Mouse (Mus musculus): Measurements from ENCODE around the gene Baz2b. TPM values are rescaled to one million over a fixed set of nuclear protein-coding genes. Genes with fewer than 3 reads are reported as not detected.

Baz2b gene
- polyA plus RNA-seq, 1 experiment from 2014 or later = 71.6 TPM

DNA sequence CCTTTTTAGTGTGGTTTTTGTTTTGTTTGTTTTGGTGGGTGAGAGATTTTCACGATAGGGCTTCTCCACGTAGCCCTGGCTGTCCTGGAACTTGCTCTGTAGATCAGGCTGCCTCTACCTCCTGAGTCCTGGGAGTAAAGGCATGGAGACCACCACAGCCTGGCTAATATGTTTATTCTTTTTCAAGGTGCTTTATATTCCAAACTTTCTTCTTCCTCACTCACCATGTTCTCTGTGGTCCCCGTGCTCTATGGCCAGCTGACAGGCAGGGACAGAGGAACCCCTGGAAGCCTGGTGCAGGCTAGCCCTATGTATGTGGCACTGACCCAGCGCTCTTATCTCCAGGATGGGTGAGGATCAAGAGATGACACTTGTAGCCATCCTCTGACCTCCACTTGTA lies 94.7 kb downstream of the Baz2b start:
- 87% methylated on average over 4 of the region's 4 CpGs for WGBS
- no peak for ATAC-seq (replicated peaks)
- Histone ChIP-seq H3K4me2 (replicated peaks) (no peak overlapping the region), H3K9ac (replicated peaks) (no peak overlapping the region), H3K27me3 (no peaks in the 10 kb centered on the region), H3K9me3 (no peaks in the 10 kb centered on the region), H3K36me3 (peaks cover 5% of the 10 kb centered on the region), H3K27ac (replicated peaks) (no peak overlapping the region), H3K4me1 (peaks cover 38% of the 10 kb centered on the region), H3K4me3 (no peak overlapping the region)

DNA sequence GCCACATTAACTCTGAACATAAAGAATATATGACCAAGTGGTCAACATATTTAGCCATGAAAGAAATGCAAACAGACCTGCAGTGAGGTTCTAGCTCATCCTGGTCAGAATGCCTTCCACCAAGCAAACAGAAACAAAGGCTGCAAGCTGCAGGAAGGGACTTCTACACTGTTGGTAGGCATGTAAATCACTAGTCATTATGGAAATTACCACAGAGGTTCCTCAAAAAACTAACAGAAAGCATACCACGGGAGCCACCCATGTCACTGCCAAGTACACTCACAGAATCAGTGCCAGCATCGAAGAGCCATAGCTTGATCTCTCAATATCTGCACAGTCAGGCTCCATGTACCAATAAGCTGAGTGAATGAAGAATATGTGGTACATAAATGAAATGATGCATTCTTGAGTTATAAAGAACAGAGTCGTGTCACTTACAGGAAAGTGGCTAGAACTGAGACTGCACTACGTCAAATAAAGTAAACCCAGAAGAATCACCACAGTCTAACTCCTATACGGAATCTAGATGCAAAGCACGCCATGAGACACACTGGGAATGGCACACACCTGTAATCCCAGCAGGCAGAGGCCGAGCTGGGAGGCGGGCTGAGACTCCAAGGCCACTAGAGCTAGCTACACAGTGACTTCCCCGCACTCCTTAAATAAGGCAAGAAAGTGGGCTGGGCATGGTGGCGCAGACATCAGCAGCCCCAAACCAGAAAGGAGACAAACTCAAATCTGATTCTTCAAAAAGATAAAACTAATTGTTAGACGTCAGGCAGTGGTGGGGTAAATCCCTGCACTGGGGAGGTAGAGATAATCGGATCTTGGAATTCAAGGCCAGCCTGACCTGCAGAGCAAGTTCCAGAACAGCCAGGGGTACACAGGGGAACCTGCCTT lies 95.7 kb downstream of the Baz2b start:
- H3K4me1 ChIP-seq = peaks cover 33% of the 10 kb centered on the region
- peaks cover 5% of the 10 kb centered on the region for H3K36me3 ChIP-seq
- 80% methylated on average over 12 of the region's 12 CpGs for WGBS
- no peaks in the 10 kb centered on the region for H3K9me3 ChIP-seq
- no peak overlapping the region for H3K4me3 ChIP-seq
- no peak overlapping the region for H3K27ac ChIP-seq (replicated peaks)
- no peak overlapping the region for H3K9ac ChIP-seq (replicated peaks)
- H3K4me2 ChIP-seq (replicated peaks) = no peak overlapping the region
- no peak for ATAC-seq (replicated peaks)
- H3K27me3 ChIP-seq = no peaks in the 10 kb centered on the region

DNA sequence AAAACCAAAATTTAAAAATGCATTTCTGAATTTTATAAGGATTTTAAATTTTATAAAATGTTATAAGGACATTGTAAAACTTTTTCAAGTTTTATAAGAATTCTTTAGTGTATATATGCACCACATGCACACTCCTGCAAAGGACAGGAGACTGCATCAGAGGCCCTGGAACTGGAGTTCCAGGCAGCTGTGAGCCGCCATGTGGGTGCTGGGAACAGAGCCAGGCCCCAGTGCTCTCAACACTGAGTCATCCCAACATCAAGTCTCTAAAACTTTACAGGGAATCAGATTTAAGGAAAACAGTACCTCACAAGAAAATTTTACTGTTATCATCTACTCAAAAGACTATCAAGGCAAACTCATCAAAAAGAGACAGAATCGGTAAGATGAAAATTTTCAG lies 97.5 kb downstream of the Baz2b start:
- Histone ChIP-seq H3K4me2 (replicated peaks) (no peak overlapping the region), H3K27ac (replicated peaks) (no peak overlapping the region), H3K4me1 (peaks cover 18% of the 10 kb centered on the region), H3K27me3 (no peaks in the 10 kb centered on the region), H3K9ac (replicated peaks) (no peak overlapping the region), H3K36me3 (peaks cover 5% of the 10 kb centered on the region), H3K9me3 (no peaks in the 10 kb centered on the region), H3K4me3 (no peak overlapping the region)
- no peak for ATAC-seq (replicated peaks)
- WGBS = 93% methylated on average over 2 of the region's 2 CpGs

DNA sequence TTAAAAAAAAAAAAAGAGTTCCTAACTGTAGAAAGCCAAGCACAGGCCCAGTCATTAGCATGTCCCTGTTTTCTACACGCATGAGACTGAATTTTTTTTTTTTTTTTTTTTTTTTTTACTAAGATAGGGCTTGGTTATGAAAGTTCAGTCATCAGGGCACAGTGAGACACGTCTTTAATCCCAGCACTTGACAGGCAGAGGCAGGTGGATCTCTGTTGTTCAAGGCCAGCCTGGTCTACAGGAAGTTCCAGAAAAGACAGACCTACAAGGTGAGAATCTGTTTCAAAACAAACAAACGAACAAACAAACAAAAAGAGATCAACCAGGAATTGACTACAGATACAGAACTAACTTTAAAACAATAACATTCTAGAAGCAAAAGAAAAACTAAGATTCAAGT lies 100.6 kb downstream of the Baz2b start:
- H3K4me2 ChIP-seq (replicated peaks) = no peak overlapping the region
- H3K4me1 ChIP-seq = peaks cover 5% of the 10 kb centered on the region; the same call in 1 of the 2 replicates
- H3K27ac ChIP-seq (replicated peaks) = no peak overlapping the region
- no peaks in the 10 kb centered on the region for H3K9me3 ChIP-seq
- WGBS = 87% methylated on average over 3 of the region's 3 CpGs
- no peak for ATAC-seq (replicated peaks)
- no peaks in the 10 kb centered on the region for H3K27me3 ChIP-seq
- H3K36me3 ChIP-seq = peaks cover 5% of the 10 kb centered on the region
- H3K9ac ChIP-seq (replicated peaks) = no peak overlapping the region
- no peak overlapping the region for H3K4me3 ChIP-seq

DNA sequence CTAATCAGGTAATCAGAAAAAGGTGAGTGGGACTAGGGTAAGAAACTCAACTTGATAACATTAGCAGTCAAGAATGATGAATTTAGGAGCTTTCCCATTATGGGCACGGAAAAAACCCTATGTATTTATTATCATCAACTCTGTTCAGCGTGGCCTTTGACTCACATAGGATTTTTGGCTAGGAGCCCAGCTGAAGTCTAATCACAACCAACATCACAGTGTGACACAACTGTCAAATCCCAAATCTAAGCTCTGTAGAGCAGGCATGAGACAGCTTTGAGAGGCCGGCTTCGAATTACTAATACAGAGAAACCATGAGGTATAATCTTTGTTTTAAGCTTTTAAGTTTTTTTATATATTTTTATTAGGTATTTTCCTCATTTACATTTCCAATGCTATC lies 113.0 kb downstream of the Baz2b start:
- no peaks in the 10 kb centered on the region for H3K4me1 ChIP-seq
- no peaks in the 10 kb centered on the region for H3K9me3 ChIP-seq
- no peaks in the 10 kb centered on the region for H3K36me3 ChIP-seq
- H3K4me3 ChIP-seq = no peak overlapping the region
- WGBS = 78% methylated on average over 4 of the region's 4 CpGs
- H3K27me3 ChIP-seq = no peaks in the 10 kb centered on the region
- H3K4me2 ChIP-seq (replicated peaks) = no peak overlapping the region
- ATAC-seq (replicated peaks) = no peak
- no peak overlapping the region for H3K9ac ChIP-seq (replicated peaks)
- no peak overlapping the region for H3K27ac ChIP-seq (replicated peaks)

DNA sequence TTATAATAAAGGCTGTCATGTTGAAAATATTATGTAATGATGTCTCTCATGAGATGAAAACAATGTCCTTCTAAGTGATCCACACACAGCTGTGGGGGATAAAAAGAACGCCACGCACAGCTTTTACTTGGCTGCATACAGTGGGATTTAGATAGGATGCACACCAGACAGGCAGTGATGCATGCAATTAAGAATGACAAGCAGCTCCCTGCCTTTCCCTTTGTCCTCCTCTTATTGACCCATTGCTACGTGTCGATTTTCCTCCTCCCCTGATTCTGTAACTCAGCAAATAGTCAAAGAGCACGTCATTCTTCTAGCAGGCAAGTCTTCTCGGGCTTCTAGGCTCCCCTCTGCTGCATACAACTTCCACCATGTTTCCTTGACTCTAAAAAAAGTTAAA lies 119.4 kb downstream of the Baz2b start:
- H3K9ac ChIP-seq (replicated peaks) = no peak overlapping the region
- no peaks in the 10 kb centered on the region for H3K36me3 ChIP-seq
- no peaks in the 10 kb centered on the region for H3K27me3 ChIP-seq
- ATAC-seq (replicated peaks) = 0 out of 2 replicates have a peak, but pooled peaks have one; percentile 42
- no peak overlapping the region for H3K4me2 ChIP-seq (replicated peaks)
- 23% methylated on average over 6 of the region's 6 CpGs for WGBS
- H3K4me1 ChIP-seq = peaks cover 9% of the 10 kb centered on the region; the same call in 1 of the 2 replicates
- no peaks in the 10 kb centered on the region for H3K9me3 ChIP-seq
- no peak overlapping the region for H3K4me3 ChIP-seq
- no peak overlapping the region; the same call in 1 of the 2 replicates for H3K27ac ChIP-seq (replicated peaks)

DNA sequence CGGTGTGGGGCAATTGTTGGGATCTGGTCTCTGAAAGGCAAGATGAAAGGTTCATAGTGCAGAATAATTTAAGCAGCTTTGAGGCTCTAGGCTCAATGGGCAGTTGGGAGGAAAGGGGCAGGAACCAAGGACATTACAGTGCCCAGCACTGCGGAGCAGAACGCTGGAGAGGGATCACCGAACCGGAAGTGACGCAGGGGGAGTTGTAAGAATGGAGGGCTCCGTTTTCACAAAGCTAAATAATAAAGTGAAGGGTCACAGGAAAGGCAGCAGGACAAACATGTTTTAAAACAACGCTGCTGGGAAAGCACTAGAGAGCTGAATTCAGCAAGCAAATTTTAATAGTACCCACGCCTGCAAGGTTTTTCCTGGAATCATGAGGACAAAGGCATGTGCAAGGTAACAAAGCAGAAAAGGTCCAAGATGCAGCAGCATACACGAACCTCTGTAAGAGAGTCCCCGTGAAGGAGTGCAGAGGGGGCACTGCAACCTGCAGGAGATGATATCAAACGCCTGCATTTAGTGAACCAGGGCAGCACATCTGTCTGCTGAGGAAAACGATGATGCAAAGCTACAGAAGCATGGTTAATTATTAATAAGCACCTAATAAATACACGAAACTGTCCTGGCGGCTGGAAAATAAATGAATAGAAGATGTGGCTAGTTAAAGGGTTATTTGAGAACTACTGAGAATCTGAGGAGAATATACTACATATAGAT lies 120.0 kb downstream of the Baz2b start:
- H3K36me3 ChIP-seq = no peaks in the 10 kb centered on the region
- peaks cover 9% of the 10 kb centered on the region; the same call in 1 of the 2 replicates for H3K4me1 ChIP-seq
- H3K9me3 ChIP-seq = no peaks in the 10 kb centered on the region
- no peak overlapping the region for H3K9ac ChIP-seq (replicated peaks)
- no peak overlapping the region for H3K4me3 ChIP-seq
- ATAC-seq (replicated peaks) = peak; percentile 50; the same call in 1 of the 2 replicates
- WGBS = 31% methylated on average over 15 of the region's 15 CpGs
- no peaks in the 10 kb centered on the region for H3K27me3 ChIP-seq
- peak overlapping the region; percentile 46; the same call in 1 of the 2 replicates for H3K27ac ChIP-seq (replicated peaks)
- peak overlapping the region; percentile 15; the same call in 1 of the 2 replicates for H3K4me2 ChIP-seq (replicated peaks)

DNA sequence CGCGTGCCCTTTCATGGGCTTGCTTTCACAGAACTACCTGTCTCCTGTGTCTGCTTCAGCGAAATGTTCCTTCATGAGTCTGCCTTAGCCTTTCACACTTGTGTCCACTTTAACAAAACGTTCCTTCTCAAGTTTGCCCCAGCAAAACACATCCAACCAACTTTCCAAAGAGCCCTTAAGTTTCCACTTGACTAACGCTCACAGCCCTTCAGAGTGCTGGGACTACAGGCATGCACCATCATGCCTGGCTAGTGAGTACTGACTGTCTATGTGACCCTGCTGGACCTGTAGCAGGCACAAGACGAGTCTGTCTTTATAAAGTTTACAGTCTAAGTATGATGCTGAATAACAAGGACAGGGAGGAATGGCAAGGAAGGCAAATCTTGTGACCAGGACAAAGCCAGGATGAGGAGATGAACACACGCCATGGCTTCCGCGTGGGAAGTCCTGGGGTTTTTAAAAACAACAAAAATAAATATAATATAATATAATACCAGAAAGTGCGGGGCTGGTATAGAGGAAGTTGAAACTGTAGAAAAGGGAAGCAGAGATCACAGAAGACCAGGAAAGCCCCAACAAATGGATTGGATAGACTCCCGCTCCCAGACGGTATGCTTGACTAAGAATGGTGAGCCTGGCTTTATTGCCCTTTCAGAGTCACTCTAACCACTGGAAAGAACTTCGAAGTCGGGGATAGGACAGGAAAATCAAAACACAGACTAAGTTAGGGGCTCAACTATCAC lies 120.7 kb downstream of the Baz2b start:
- no peak overlapping the region for H3K4me3 ChIP-seq
- 84% methylated on average over 14 of the region's 14 CpGs for WGBS
- H3K27me3 ChIP-seq = no peaks in the 10 kb centered on the region
- ATAC-seq (replicated peaks) = no peak
- peaks cover 14% of the 10 kb centered on the region for H3K4me1 ChIP-seq
- no peaks in the 10 kb centered on the region for H3K36me3 ChIP-seq
- H3K27ac ChIP-seq (replicated peaks) = no peak overlapping the region
- no peak overlapping the region for H3K9ac ChIP-seq (replicated peaks)
- H3K4me2 ChIP-seq (replicated peaks) = no peak overlapping the region
- no peaks in the 10 kb centered on the region for H3K9me3 ChIP-seq

DNA sequence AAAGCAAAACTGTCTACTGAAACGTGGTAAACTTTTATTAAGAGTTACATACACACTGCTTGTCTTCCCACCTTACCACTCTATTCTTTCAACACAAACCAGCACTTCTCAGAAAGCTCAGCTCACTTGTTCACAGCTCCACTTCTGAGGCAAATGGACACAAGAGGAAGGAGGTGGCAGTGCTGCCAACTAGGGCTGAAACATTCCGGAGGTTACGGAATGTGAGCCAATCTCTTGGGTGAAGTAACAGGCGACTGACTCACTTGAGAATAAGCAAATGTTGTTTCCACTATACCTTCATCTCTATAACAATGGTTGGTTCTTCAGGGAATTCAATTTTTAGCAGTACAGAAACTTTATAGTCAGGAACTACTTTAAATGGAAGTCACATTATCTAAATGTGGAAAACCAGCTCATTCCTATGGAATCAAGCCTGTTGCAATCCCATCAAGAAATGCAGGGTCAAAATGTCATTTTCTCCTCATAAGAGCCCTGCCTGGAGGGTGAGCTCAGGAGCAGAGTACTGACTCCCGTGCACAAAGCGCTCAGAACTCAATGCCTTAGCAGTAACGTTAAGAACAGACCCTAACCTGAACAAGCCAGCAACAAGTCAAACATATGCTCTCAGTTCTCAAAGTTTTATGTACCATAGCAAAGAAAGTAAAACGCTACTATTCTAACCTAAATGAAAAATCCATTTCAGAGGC lies 123.3 kb downstream of the Baz2b start:
- H3K4me3 ChIP-seq = no peak overlapping the region
- H3K4me2 ChIP-seq (replicated peaks) = no peak overlapping the region
- no peaks in the 10 kb centered on the region for H3K36me3 ChIP-seq
- 73% methylated on average over 8 of the region's 8 CpGs for WGBS
- H3K9me3 ChIP-seq = no peaks in the 10 kb centered on the region
- H3K9ac ChIP-seq (replicated peaks) = no peak overlapping the region
- no peaks in the 10 kb centered on the region for H3K27me3 ChIP-seq
- no peak for ATAC-seq (replicated peaks)
- H3K4me1 ChIP-seq = peaks cover 31% of the 10 kb centered on the region
- no peak overlapping the region for H3K27ac ChIP-seq (replicated peaks)

DNA sequence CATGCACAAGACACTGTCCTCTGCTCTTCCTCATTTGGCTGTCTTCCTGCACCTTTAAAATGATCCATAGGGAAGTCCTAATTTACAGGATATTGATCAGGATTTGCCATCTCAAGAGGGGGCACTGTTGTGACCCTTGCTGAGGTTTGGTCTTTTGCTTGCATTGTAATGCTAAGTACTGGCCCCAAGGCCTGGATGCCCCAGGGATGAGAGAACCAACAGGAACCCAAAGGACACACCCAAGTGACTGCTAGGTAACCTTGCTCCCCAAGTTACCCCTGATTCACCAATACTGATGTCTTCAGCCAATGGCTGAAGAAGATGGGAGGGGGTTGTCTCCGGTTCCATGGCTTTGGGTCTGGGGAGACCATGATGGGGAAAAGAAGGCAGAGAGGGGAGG lies 124.8 kb downstream of the Baz2b start:
- H3K27me3 ChIP-seq = no peaks in the 10 kb centered on the region
- H3K4me2 ChIP-seq (replicated peaks) = no peak overlapping the region
- H3K36me3 ChIP-seq = no peaks in the 10 kb centered on the region
- no peak overlapping the region for H3K27ac ChIP-seq (replicated peaks)
- ATAC-seq (replicated peaks) = no peak
- H3K4me1 ChIP-seq = peaks cover 24% of the 10 kb centered on the region
- H3K9ac ChIP-seq (replicated peaks) = no peak overlapping the region
- H3K4me3 ChIP-seq = no peak overlapping the region
- 100% methylated on average over 1 of the region's 1 CpGs for WGBS
- no peaks in the 10 kb centered on the region for H3K9me3 ChIP-seq

DNA sequence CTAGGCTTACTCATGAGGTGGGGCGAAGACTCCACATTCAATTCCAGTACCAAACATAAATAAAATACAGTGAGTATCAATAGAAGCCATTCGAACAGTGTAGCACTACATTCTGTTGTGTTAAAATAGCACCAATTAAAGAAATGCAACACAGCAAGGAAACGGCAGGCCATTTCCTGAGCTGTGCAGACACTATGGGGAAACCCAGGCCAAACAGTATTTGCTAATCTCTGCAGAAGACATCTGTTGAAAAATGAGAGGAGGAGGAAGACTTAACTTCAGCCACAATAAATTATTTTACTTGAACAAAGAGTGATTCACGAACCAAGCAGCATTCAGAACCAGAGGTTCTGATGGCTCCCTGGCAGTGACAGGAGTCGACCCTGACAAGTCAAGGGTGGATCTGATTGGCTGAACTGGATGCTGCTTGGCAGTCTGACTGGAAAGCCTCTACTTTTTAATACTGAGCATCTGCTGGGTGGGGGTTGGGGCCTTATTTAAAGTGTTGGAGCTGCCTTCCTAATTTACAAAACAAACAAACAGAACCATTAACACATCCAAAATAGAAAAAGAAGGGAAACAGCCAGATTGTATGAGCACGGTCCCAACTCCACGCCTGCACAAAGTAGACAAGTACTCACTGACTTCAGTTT lies 126.5 kb downstream of the Baz2b start:
- Histone ChIP-seq H3K36me3 (no peaks in the 10 kb centered on the region), H3K4me1 (peaks cover 22% of the 10 kb centered on the region), H3K4me3 (no peak overlapping the region), H3K9ac (replicated peaks) (no peak overlapping the region), H3K27ac (replicated peaks) (peak overlapping the region; percentile 51), H3K27me3 (no peaks in the 10 kb centered on the region), H3K9me3 (no peaks in the 10 kb centered on the region), H3K4me2 (replicated peaks) (0 out of 2 replicates have a peak overlapping the region, but pooled peaks have one; percentile 7)
- WGBS = 35% methylated on average over 7 of the region's 7 CpGs
- ATAC-seq (replicated peaks) = peak; percentile 85

All from forebrain, embryonic 15.5 days (tissue).